Mouse (Mus musculus): ENCODE measurements around the gene Nupl1. TPM values are rescaled to one million over a fixed set of nuclear protein-coding genes. Genes with fewer than 3 reads are reported as not detected.

Gene Nupl1
- total and polyA plus RNA-seq, 3 experiments, result not detected

DNA sequence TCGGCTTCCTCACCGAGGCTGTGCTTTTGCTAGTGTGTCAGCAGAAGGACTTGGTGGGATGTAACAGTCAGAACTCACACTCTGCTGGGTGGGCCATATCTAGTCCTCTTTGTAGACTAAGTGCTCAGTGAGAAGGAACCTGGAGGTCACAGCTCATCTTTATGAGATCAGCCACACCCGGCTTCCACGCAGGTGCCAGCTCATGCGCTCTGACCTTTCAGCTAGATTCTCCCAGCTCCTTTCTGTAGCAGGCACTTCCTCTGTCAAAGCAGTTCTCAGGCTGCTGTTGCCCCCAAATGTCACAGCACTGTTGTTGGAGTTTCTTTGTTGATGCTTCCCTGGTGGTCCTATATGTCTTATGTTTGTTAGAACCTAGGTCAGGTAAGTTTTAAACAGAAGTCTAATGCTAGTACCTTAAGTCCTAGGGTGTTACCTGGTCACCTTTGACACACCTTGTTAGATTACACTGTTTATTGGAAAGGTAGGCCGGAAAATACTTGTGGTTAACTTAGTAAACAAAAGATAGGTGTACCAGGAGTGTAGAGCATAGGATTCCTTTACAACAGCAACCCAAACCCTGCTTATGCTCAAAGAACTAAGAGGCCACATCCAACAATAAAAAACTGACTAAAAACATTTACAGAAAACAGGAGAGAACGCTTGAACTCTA lies 35.1 kb upstream of the Nupl1 start:
- no peak for DNase-seq
- Histone ChIP-seq H3K79me2 (replicated peaks; ENCODE audit: control insufficient read depth, insufficient read depth, low read length) (0 out of 2 replicates have a peak, but pooled peaks cover 1% of the 10 kb centered on the region), H3K4me1 (ENCODE audit: control insufficient read depth, insufficient read depth, low read length) (no peaks in the 10 kb centered on the region), H3K4me3 (no peak overlapping the region), H3K36me3 (ENCODE audit: control insufficient read depth, insufficient read depth, low read length) (no peaks in the 10 kb centered on the region; the same call in 1 of the 2 replicates), H3K27me3 (ENCODE audit: control insufficient read depth, insufficient read depth, low read length) (no peaks in the 10 kb centered on the region), H3K27ac (no peak overlapping the region), H3K9ac (ENCODE audit: low read depth, low read length) (no peak overlapping the region)
- intact Hi-C loops (cut with DNase I), result no loop called here
- TF ChIP-seq CTCF (IDR thresholded peaks at IDR 0.05) (no peak), EP300 (IDR thresholded peaks at IDR 0.05; ENCODE audit: insufficient read depth, low read depth, low read length) (no peak), POLR2A (IDR thresholded peaks at IDR 0.05; ENCODE audit: insufficient read depth, low read depth, low read length) (no peak)
- 90% methylated on average over 7 of the region's 7 CpGs for WGBS

DNA sequence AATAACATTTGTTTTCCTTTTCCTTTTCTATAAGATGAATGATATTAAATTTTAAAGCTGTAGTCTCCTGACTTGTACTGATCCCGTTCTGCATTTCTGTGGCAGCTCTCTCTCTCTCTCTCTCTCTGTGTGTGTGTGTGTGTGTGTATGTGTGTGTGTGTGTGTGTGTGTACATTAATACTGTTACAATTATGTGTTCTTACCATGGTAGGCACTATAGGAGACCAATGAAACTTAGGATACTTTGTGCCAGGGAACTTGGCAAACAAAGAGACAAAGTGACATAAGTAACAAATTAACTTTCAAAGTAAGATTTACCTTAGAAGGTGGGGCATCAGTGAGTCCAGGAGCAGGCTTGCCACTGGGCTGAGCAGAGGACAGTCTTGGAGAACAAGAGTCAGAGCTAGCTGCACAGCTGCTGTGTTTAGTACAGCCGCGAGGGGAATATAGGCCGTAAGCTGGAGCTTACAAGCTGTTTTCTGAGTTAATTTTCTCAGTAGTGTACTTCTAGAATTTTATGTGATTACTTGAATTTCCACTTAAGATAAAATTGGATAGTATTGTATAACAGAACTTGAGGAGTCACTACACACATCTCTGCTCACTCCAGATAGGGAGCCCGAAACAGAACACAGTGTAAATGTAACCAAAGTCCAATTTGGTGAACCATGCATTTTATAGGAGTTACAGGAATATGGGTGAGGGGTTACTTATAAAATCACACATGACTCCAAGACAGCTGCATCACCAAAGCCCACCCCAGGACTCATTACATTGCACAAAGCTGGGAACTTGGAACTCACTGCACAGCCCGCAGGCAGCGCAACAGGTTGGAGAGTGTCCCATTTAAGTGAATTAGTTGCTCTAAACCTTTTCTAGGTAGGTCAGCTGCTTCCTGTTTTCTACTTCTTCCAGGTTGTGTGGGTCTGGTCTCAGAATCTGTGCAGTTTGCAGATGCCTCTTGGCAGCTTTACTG lies 24.4 kb upstream of the Nupl1 start:
- Histone ChIP-seq H3K27me3 (ENCODE audit: control insufficient read depth, insufficient read depth, low read length) (no peaks in the 10 kb centered on the region), H3K36me3 (ENCODE audit: control insufficient read depth, insufficient read depth, low read length) (peaks cover 1% of the 10 kb centered on the region), H3K4me1 (ENCODE audit: control insufficient read depth, insufficient read depth, low read length) (peaks cover 3% of the 10 kb centered on the region; the same call in 1 of the 2 replicates), H3K27ac (no peak overlapping the region), H3K79me2 (replicated peaks; ENCODE audit: control insufficient read depth, insufficient read depth, low read length) (peaks cover 3% of the 10 kb centered on the region; the same call in 1 of the 2 replicates), H3K9ac (ENCODE audit: low read depth, low read length) (no peak overlapping the region), H3K4me3 (no peak overlapping the region)
- TF ChIP-seq EP300 (IDR thresholded peaks at IDR 0.05; ENCODE audit: insufficient read depth, low read depth, low read length) (no peak), POLR2A (IDR thresholded peaks at IDR 0.05; ENCODE audit: insufficient read depth, low read depth, low read length) (no peak), CTCF (IDR thresholded peaks at IDR 0.05) (no peak)
- WGBS, result 92% methylated on average over 7 of the region's 7 CpGs
- DNase-seq, result no peak
- intact Hi-C loops (cut with DNase I), result no loop called here

GRCm38 (mm10) chr14:60273346-60273745 lies 22.1 kb upstream of the Nupl1 start:
- Histone ChIP-seq H3K9ac (ENCODE audit: low read depth, low read length) (no peak overlapping the region), H3K36me3 (ENCODE audit: control insufficient read depth, insufficient read depth, low read length) (no peaks in the 10 kb centered on the region; the same call in 1 of the 2 replicates), H3K27me3 (ENCODE audit: control insufficient read depth, insufficient read depth, low read length) (no peaks in the 10 kb centered on the region), H3K27ac (peak overlapping the region; percentile 37), H3K4me1 (ENCODE audit: control insufficient read depth, insufficient read depth, low read length) (peaks cover 3% of the 10 kb centered on the region), H3K4me3 (no peak overlapping the region), H3K79me2 (replicated peaks; ENCODE audit: control insufficient read depth, insufficient read depth, low read length) (peaks cover 5% of the 10 kb centered on the region; the same call in 1 of the 2 replicates)
- no peak for DNase-seq
- 56% methylated on average over 6 of the region's 6 CpGs for WGBS
- TF ChIP-seq EP300 (IDR thresholded peaks at IDR 0.05; ENCODE audit: insufficient read depth, low read depth, low read length), result no peak
- no peak for TF ChIP-seq CTCF (IDR thresholded peaks at IDR 0.05)
- TF ChIP-seq POLR2A (IDR thresholded peaks at IDR 0.05; ENCODE audit: insufficient read depth, low read depth, low read length), result no peak
- intact Hi-C loops (cut with DNase I), result no loop called here

DNA sequence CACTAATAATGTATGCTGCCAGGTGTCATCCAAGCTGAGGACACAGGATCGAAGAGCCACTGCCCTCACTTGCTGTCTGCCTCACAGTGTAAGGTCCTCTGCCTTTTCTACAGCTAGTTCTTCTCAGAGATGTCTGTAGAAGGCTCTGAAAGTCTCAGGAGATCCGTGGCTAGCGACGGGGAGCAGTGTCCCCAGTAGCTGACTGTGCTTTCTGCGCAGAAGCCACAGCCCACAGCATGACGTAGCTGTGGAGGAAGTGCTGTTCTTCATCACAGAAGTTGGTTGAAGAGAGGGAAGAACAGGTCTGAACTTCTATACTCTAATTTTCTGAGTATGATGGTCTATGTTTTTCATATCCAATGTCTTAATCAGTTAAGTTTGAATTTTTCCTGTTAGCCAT lies 18.1 kb upstream of the Nupl1 start:
- WGBS, result 75% methylated on average over 6 of the region's 6 CpGs
- peak in 1 of 2 experiments; percentile 41 for DNase-seq
- Histone ChIP-seq H3K9ac (ENCODE audit: low read depth, low read length) (no peak overlapping the region), H3K27ac (no peak overlapping the region), H3K4me1 (ENCODE audit: control insufficient read depth, insufficient read depth, low read length) (peaks cover 3% of the 10 kb centered on the region), H3K4me3 (no peak overlapping the region), H3K27me3 (ENCODE audit: control insufficient read depth, insufficient read depth, low read length) (no peaks in the 10 kb centered on the region), H3K79me2 (replicated peaks; ENCODE audit: control insufficient read depth, insufficient read depth, low read length) (peaks cover 4% of the 10 kb centered on the region; the same call in 1 of the 2 replicates), H3K36me3 (ENCODE audit: control insufficient read depth, insufficient read depth, low read length) (no peaks in the 10 kb centered on the region)
- no peak for TF ChIP-seq EP300 (IDR thresholded peaks at IDR 0.05; ENCODE audit: insufficient read depth, low read depth, low read length)
- no peak for TF ChIP-seq POLR2A (IDR thresholded peaks at IDR 0.05; ENCODE audit: insufficient read depth, low read depth, low read length)
- TF ChIP-seq CTCF (IDR thresholded peaks at IDR 0.05), result no peak
- intact Hi-C loops (cut with DNase I), result loop anchor here (10.0 kb wide), 3 partner anchors 425 to 1175 kb away; partner anchors contain the start of gene Cdadc1

- H3K27me3 ChIP-seq (ENCODE audit: control insufficient read depth, insufficient read depth, low read length), result no peaks in the 10 kb centered on the region
- DNase-seq, result peak; percentile 90 to 96
- under 1% methylated on average over 51 of the region's 51 CpGs for WGBS
- H3K27ac ChIP-seq, result peak within 1 kb of the TSS; percentile 87
- intact Hi-C loops (cut with DNase I), result loop anchor here (1.0 to 10.0 kb wide), 4 partner anchors 14 to 1180 kb away; partner anchors contain the start of genes Cdadc1, Gm49336 and Nupl1
- H3K4me1 ChIP-seq (ENCODE audit: control insufficient read depth, insufficient read depth, low read length), result no peaks in the 10 kb centered on the region; the same call in 1 of the 2 replicates
- H3K4me3 ChIP-seq, result peak within 1 kb of the TSS; percentile 81
- H3K9ac ChIP-seq (ENCODE audit: low read depth, low read length), result peak within 1 kb of the TSS; percentile 85
- peak; percentile 85 for TF ChIP-seq EP300 (IDR thresholded peaks at IDR 0.05; ENCODE audit: insufficient read depth, low read depth, low read length)
- TF ChIP-seq POLR2A (IDR thresholded peaks at IDR 0.05; ENCODE audit: insufficient read depth, low read depth, low read length), result peak; percentile 64
- no peak for TF ChIP-seq CTCF (IDR thresholded peaks at IDR 0.05)
- H3K79me2 ChIP-seq (replicated peaks; ENCODE audit: control insufficient read depth, insufficient read depth, low read length), result peaks cover 1% of the 10 kb centered on the region; the same call in 1 of the 2 replicates
- H3K36me3 ChIP-seq (ENCODE audit: control insufficient read depth, insufficient read depth, low read length), result no peaks in the 10 kb centered on the region
Measured at GRCm38 (mm10) chr14:60264990-60265876, 14.0 kb upstream of the Nupl1 start, which contains the start of gene Mtmr6. TSS of gene Mtmr6 (plus strand) at chr14:60265228.

Measured in heart, adult 2 months (tissue).